Mouse (Mus musculus): Measurements from ENCODE around the gene 3110082J24Rik.
A peak's percentile ranks its signal among the peaks of the same experiment; 100 is the strongest.

3110082J24Rik gene

GRCm38 (mm10) chr5:30115718-30116117 lies 9.8 kb upstream of the 3110082J24Rik start:
- peak in 1 of 2 experiments; percentile 39 for DNase-seq

- no peak for DNase-seq
Measured at GRCm38 (mm10) chr5:30114761-30115140, 8.9 kb upstream of the 3110082J24Rik start.

GRCm38 (mm10) chr5:30113881-30114760 lies 8.2 kb upstream of the 3110082J24Rik start:
- DNase-seq, result peak; percentile 89 to 92

GRCm38 (mm10) chr5:30112533-30113068 lies 6.7 kb upstream of the 3110082J24Rik start:
- DNase-seq, result no peak

GRCm38 (mm10) chr5:30111771-30112170 lies 5.9 kb upstream of the 3110082J24Rik start:
- no peak for DNase-seq

- peak; percentile 78 to 84 for DNase-seq
Measured at GRCm38 (mm10) chr5:30111126-30111525, 5.2 kb upstream of the 3110082J24Rik start.

GRCm38 (mm10) chr5:30110371-30111060 lies 4.6 kb upstream of the 3110082J24Rik start:
- DNase-seq, result peak; percentile 52 to 66

GRCm38 (mm10) chr5:30109899-30110298 lies 4.0 kb upstream of the 3110082J24Rik start:
- DNase-seq, result no peak

GRCm38 (mm10) chr5:30108233-30108632 lies 2.3 kb upstream of the 3110082J24Rik start:
- no peak for DNase-seq

- DNase-seq, result peak in 1 of 2 experiments; percentile 27
Measured at GRCm38 (mm10) chr5:30107611-30108041, 1.7 kb upstream of the 3110082J24Rik start.

- no peak for DNase-seq
Measured at GRCm38 (mm10) chr5:30107186-30107585, 1.3 kb upstream of the 3110082J24Rik start.

- no peak for DNase-seq
Measured at GRCm38 (mm10) chr5:30106756-30107155, 870 bp upstream of the 3110082J24Rik start.

GRCm38 (mm10) chr5:30104841-30105667 lies 832 bp downstream of the 3110082J24Rik start, which contains the start of gene Garem2:
Garem2 (plus strand) TSS chr5:30105161.
- peak; percentile 55 to 67 for DNase-seq

- peak; percentile 77 to 83 for DNase-seq
Measured at GRCm38 (mm10) chr5:30104339-30104738, 1.5 kb downstream of the 3110082J24Rik start.

- no peak for DNase-seq
Measured at GRCm38 (mm10) chr5:30103340-30103739, 2.5 kb downstream of the 3110082J24Rik start.

- DNase-seq, result no peak
Measured at GRCm38 (mm10) chr5:30098260-30098659, 7.6 kb downstream of the 3110082J24Rik start.

GRCm38 (mm10) chr5:30095731-30096130 lies 10.2 kb downstream of the 3110082J24Rik start:
- no peak for DNase-seq

GRCm38 (mm10) chr5:30094399-30094798 lies 11.5 kb downstream of the 3110082J24Rik start:
- DNase-seq, result no peak

- no peak for DNase-seq
Measured at GRCm38 (mm10) chr5:30092701-30093100, 13.2 kb downstream of the 3110082J24Rik start.

GRCm38 (mm10) chr5:30072825-30073821 lies 32.8 kb downstream of the 3110082J24Rik start, which contains the start of gene Tyms:
Tyms (minus strand) TSS chr5:30073617.
- DNase-seq, result peak; percentile 88 to 91

GRCm38 (mm10) chr5:30072377-30072776 lies 33.5 kb downstream of the 3110082J24Rik start:
- no peak for DNase-seq

Measured in kidney, postnatal 4 days (tissue).